Mouse (Mus musculus): ENCODE results near the gene Robo4. TPM values are rescaled to one million over a fixed set of nuclear protein-coding genes. Genes with fewer than 3 reads are reported as not detected.

The Robo4 gene
- total RNA-seq, 2 experiments from 2014 or later, result 5.3 to 6.7 TPM

GRCm38 (mm10) chr9:37437772-37438735 lies 36.4 kb downstream of the Robo4 start:
- DNase-seq (ENCODE audit: extremely low spot score in 1 of 2, low spot score in 1 of 2), result no peak

- no peak for DNase-seq (ENCODE audit: extremely low spot score in 1 of 2, low spot score in 1 of 2)
Measured at GRCm38 (mm10) chr9:37452401-37452800, 50.7 kb downstream of the Robo4 start.

GRCm38 (mm10) chr9:37453328-37453727 lies 51.6 kb downstream of the Robo4 start:
- DNase-seq (ENCODE audit: extremely low spot score in 1 of 2, low spot score in 1 of 2), result no peak

- no peak for DNase-seq (ENCODE audit: extremely low spot score in 1 of 2, low spot score in 1 of 2)
Measured at GRCm38 (mm10) chr9:37454011-37454492, 52.4 kb downstream of the Robo4 start.

- no peak for DNase-seq (ENCODE audit: extremely low spot score in 1 of 2, low spot score in 1 of 2)
Measured at GRCm38 (mm10) chr9:37454991-37455390, 53.3 kb downstream of the Robo4 start.

GRCm38 (mm10) chr9:37455868-37456267 lies 54.2 kb downstream of the Robo4 start:
- DNase-seq (ENCODE audit: extremely low spot score in 1 of 2, low spot score in 1 of 2), result no peak

GRCm38 (mm10) chr9:37456481-37456910 lies 54.8 kb downstream of the Robo4 start:
- DNase-seq (ENCODE audit: extremely low spot score in 1 of 2, low spot score in 1 of 2), result peak; percentile 44 to 52

- no peak for DNase-seq (ENCODE audit: extremely low spot score in 1 of 2, low spot score in 1 of 2)
Measured at GRCm38 (mm10) chr9:37457151-37457550, 55.5 kb downstream of the Robo4 start.

GRCm38 (mm10) chr9:37459665-37460042 lies 58.0 kb downstream of the Robo4 start:
- no peak for DNase-seq (ENCODE audit: extremely low spot score in 1 of 2, low spot score in 1 of 2)

GRCm38 (mm10) chr9:37460043-37460960 lies 58.6 kb downstream of the Robo4 start:
- peak; percentile 38 to 43 for DNase-seq (ENCODE audit: extremely low spot score in 1 of 2, low spot score in 1 of 2)

GRCm38 (mm10) chr9:37460961-37461340 lies 59.3 kb downstream of the Robo4 start:
- DNase-seq (ENCODE audit: extremely low spot score in 1 of 2, low spot score in 1 of 2), result no peak

GRCm38 (mm10) chr9:37461571-37461970 lies 59.9 kb downstream of the Robo4 start:
- no peak for DNase-seq (ENCODE audit: extremely low spot score in 1 of 2, low spot score in 1 of 2)

GRCm38 (mm10) chr9:37462764-37463163 lies 61.1 kb downstream of the Robo4 start:
- DNase-seq (ENCODE audit: extremely low spot score in 1 of 2, low spot score in 1 of 2), result peak; percentile 32 to 33

Other genes with a start within 250 kb of the Robo4 start
- gene Tmem218, start 193.7 kb upstream of the Robo4 start, total RNA-seq (2021), result 1 to 10 TPM; 7.9 to 8.5 TPM
- gene Slc37a2, start 146.2 kb upstream of the Robo4 start, total RNA-seq (2021), result 1 to 10 TPM; 1.5 to 2.1 TPM
- 1 to 10 TPM; 1.4 to 2.2 TPM for gene Ccdc15, start 53.5 kb upstream of the Robo4 start, total RNA-seq (2021)
- 10 to 100 TPM; 76.5 to 77.5 TPM for gene Hepacam, start 34.5 kb upstream of the Robo4 start, total RNA-seq (2021)
- 10 to 100 TPM; 10.2 to 20.0 TPM for gene Robo3, start 31.3 kb downstream of the Robo4 start, total RNA-seq (2021)
- gene Msantd2, start 87.4 kb downstream of the Robo4 start, total RNA-seq (2021), result 10 to 100 TPM; 20.0 to 21.6 TPM
- gene Esam, start 126.2 kb downstream of the Robo4 start, total RNA-seq (2021), result 10 to 100 TPM; 17.2 to 17.8 TPM
- 1 to 10 TPM; 2.8 to 4.4 TPM for gene Vsig2, start 137.4 kb downstream of the Robo4 start, total RNA-seq (2021)
- 1,000 to 10,000 TPM; 1,702 to 1,721 TPM for gene Nrgn, start 151.0 kb downstream of the Robo4 start, total RNA-seq (2021)
- 10 to 100 TPM; 11.7 to 12.3 TPM for gene Siae, start 153.8 kb downstream of the Robo4 start, total RNA-seq (2021)
- gene Spa17, start 211.8 kb downstream of the Robo4 start, total RNA-seq (2021), result 1 to 10 TPM; 2.3 to 2.8 TPM